Mouse (Mus musculus) hindbrain, embryonic 11.5 days (tissue): ENCODE data around the gene Gm3336. TPM values are rescaled to one million over a fixed set of nuclear protein-coding genes. Genes with fewer than 3 reads are reported as not detected.

Experiments
- ATAC-seq: fragments of 200-750 bp; cut with Nextera tagmentation; 2 replicates; pipeline ENCODE4 v1.8.0; 2017; ENCODE audit warnings: mild to moderate bottlenecking, moderate TSS enrichment, moderate library complexity; ENCODE audit not compliant: low FRiP score
- DNase-seq: peaks from one replicate; pipeline ENCODE4 v3.0.0-alpha.2; 2015; ENCODE audit warnings: low spot score
- H3K27ac ChIP-seq: fragments of 300-500 bp; sonication (generic); 2 replicates; pipeline ENCODE4 v1.5.1; 2014; ENCODE audit warnings: mild to moderate bottlenecking, low read depth, low read length
- H3K27me3 ChIP-seq: fragments of 300-500 bp; sonication (generic); 2 replicates; pipeline ENCODE4 v1.6.1; 2014; ENCODE audit warnings: mild to moderate bottlenecking, low read length, moderate library complexity, mixed read lengths; ENCODE audit not compliant: control insufficient read depth, insufficient read depth
- H3K36me3 ChIP-seq: fragments of 300-500 bp; sonication (generic); 2 replicates; pipeline ENCODE4 v1.6.1; 2014; ENCODE audit warnings: mild to moderate bottlenecking, low read length, moderate library complexity, mixed read lengths; ENCODE audit not compliant: control insufficient read depth, insufficient read depth
- H3K4me1 ChIP-seq: fragments of 300-500 bp; sonication (generic); replicated peaks from 2 replicates; pipeline ENCODE4 v1.6.1; 2014; ENCODE audit warnings: low read length, mixed read lengths; ENCODE audit not compliant: control insufficient read depth, insufficient read depth
- H3K4me2 ChIP-seq: fragments of 300-500 bp; sonication (generic); replicated peaks from 2 replicates; pipeline ENCODE4 v1.6.1; 2014; ENCODE audit warnings: mild to moderate bottlenecking, low read depth, low read length
- H3K4me3 ChIP-seq: fragments of 300-500 bp; sonication (generic); 2 replicates; pipeline ENCODE4 v1.5.1; 2014; ENCODE audit warnings: low read depth, low read length
- H3K9ac ChIP-seq: fragments of 300-500 bp; sonication (generic); 2 replicates; pipeline ENCODE4 v1.6.1; 2014; ENCODE audit warnings: low read depth, low read length
- H3K9me3 ChIP-seq: fragments of 300-500 bp; sonication (generic); 2 replicates; pipeline ENCODE4 v1.6.1; 2016; ENCODE audit warnings: low read length; ENCODE audit not compliant: control insufficient read depth
- WGBS: fragments of 180-500 bp; shearing (Covaris S2); extraction: QIAGEN DNeasy Blood & Tissue Kit; methylation state at CpG from one replicate; pipeline ENCODE4 v1.1.7; 2014; 5-methylcytosine and 5-hydroxymethylcytosine counted together
- polyA plus RNA-seq: library from polyadenylated mRNA; unstranded; fragments of >200 nt; fragmentation: Nextera tagmentation; extraction: Ambion mirVana; gene quantifications from 2 replicates; pipeline ENCODE4 v1.2.1, GENCODE M21; 2014

Gm3336 gene
- polyA plus RNA-seq, 1 experiment from 2014 or later = not detected

GRCm38 (mm10) chr8:70678679-70679078 is 39.7 kb upstream of the Gm3336 start:
- no peak for ATAC-seq
- DNase-seq = no peak
- Histone ChIP-seq H3K9ac (no peak overlapping the region), H3K27ac (no peak overlapping the region), H3K27me3 (no peaks in the 10 kb centered on the region), H3K9me3 (no peaks in the 10 kb centered on the region), H3K4me1 (peaks cover 4% of the 10 kb centered on the region), H3K36me3 (peaks cover 6% of the 10 kb centered on the region; the same call in 1 of the 2 replicates), H3K4me2 (no peak overlapping the region), H3K4me3 (no peak overlapping the region)

DNA sequence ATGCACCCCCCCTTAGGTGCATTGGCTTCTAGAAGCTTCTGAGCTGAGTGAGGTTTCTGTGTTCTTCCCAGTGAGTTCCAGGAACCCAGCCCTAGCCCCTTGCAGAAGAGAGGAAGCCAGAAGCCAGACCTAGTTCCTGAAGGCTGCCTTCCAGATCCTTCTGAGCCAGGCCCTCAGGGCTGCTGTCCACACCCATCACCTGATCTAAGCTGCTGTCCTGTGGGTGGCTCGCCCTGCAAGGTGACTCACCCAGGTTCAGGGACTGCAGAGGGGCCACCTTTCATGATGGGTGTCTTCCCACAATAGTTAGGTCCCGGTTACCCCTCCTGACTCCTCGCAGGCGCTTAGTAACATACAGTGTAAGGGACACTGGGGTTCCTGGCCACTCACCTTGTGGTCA is 38.9 kb upstream of the Gm3336 start:
- Histone ChIP-seq H3K9me3 (no peaks in the 10 kb centered on the region), H3K4me1 (no peaks in the 10 kb centered on the region; the same call in none of the 2 replicates), H3K27ac (no peak overlapping the region), H3K4me2 (no peak overlapping the region), H3K4me3 (no peak overlapping the region), H3K36me3 (peaks cover 6% of the 10 kb centered on the region; the same call in 1 of the 2 replicates), H3K27me3 (no peaks in the 10 kb centered on the region), H3K9ac (no peak overlapping the region)
- WGBS = 94% methylated on average over 4 of the region's 4 CpGs
- DNase-seq = no peak
- no peak for ATAC-seq

DNA sequence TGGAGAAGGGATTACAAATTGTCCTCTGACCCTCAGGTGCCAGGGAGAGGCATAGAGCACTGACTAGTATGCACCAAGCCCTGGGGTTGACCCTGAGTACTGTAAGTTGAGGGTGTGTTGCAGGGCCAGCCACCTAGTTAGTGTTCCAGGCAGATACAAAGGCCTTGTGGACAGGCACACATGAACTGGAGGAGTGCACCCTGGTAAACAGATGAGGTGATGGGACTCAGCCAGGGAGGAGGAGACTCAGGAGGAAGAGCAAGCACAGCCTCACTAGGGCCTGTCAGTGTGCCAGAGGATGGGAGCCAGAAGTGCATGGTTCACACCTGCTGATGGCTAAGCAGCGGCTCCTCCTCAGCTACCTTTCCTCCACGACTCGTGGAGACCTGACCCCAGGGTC is 38.3 kb upstream of the Gm3336 start:
- DNase-seq (no peak), ATAC-seq (no peak)
- no peak overlapping the region for H3K4me3 ChIP-seq
- peaks cover 6% of the 10 kb centered on the region; the same call in 1 of the 2 replicates for H3K36me3 ChIP-seq
- 0 out of 2 replicates have a peak overlapping the region, but pooled peaks have one; percentile 10 for H3K27ac ChIP-seq
- H3K4me2 ChIP-seq = no peak overlapping the region
- H3K27me3 ChIP-seq = no peaks in the 10 kb centered on the region
- WGBS = 89% methylated on average over 3 of the region's 3 CpGs
- H3K4me1 ChIP-seq = no peaks in the 10 kb centered on the region; the same call in 1 of the 2 replicates
- H3K9ac ChIP-seq = no peak overlapping the region
- no peaks in the 10 kb centered on the region for H3K9me3 ChIP-seq

DNA sequence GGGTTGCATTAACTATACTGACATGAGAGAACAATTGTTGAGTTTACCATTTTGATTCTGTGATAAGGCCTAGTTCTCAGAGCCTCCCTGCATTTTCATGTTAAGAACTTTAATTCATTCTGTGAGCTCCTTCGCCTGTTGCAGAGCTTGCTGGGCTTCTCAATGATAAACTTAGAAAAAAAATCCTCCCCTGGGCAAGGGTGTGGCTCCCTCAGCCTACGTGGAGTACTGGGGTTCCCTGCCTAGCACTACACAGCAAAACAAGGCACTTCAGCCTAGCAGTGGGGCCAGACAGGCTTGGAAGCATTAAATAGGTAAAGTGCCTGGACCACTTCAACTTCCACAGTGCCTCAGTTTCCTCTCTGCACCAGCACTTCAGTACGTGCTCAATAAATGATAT is 36.9 kb upstream of the Gm3336 start:
- Histone ChIP-seq H3K27ac (no peak overlapping the region), H3K4me3 (no peak overlapping the region), H3K4me2 (no peak overlapping the region), H3K27me3 (no peaks in the 10 kb centered on the region), H3K9me3 (no peaks in the 10 kb centered on the region), H3K9ac (no peak overlapping the region), H3K4me1 (no peaks in the 10 kb centered on the region; the same call in 1 of the 2 replicates), H3K36me3 (peaks cover 6% of the 10 kb centered on the region; the same call in 1 of the 2 replicates)
- 88% methylated on average over 3 of the region's 3 CpGs for WGBS
- DNase-seq = no peak
- no peak for ATAC-seq

- peak overlapping the region; percentile 24; the same call in 1 of the 2 replicates for H3K9ac ChIP-seq
- H3K4me2 ChIP-seq = no peak overlapping the region; the same call in 1 of the 2 replicates
- H3K36me3 ChIP-seq = peaks cover 6% of the 10 kb centered on the region; the same call in 1 of the 2 replicates
- no peaks in the 10 kb centered on the region for H3K27me3 ChIP-seq
- H3K4me1 ChIP-seq = no peaks in the 10 kb centered on the region; the same call in 1 of the 2 replicates
- H3K4me3 ChIP-seq = no peak overlapping the region
- peak; percentile 42 for DNase-seq
- WGBS = 9% methylated on average over 19 of the region's 19 CpGs
- H3K9me3 ChIP-seq = no peaks in the 10 kb centered on the region
- 0 out of 2 replicates have a peak, but pooled peaks have one; percentile 38 for ATAC-seq
- no peak overlapping the region for H3K27ac ChIP-seq
These were observed 36.1 kb upstream of the Gm3336 start for GRCm38 (mm10) chr8:70682193-70682592.

DNA sequence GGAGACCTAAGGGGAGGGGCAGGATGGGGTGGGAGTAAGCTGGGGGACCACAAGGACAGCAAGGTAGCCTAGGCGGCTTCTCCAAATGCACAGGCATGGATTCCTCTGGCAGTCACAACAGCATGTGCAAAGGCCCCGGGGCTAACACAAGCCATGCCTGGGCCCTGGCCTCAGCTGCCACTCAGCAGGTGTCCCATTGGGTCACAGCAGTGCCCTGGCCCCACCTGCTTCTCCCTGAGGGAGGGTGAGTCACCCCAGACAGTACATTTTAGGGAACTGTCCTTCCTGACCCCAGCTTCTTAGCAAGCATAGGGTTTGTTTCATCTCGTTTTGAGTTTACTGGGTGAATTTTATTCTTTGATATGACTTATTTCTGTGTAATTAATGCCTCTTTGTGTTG is 35.7 kb upstream of the Gm3336 start:
- no peak overlapping the region for H3K4me2 ChIP-seq
- H3K27me3 ChIP-seq = no peaks in the 10 kb centered on the region
- H3K36me3 ChIP-seq = peaks cover 6% of the 10 kb centered on the region; the same call in 1 of the 2 replicates
- no peak overlapping the region for H3K27ac ChIP-seq
- no peaks in the 10 kb centered on the region for H3K9me3 ChIP-seq
- ATAC-seq (0 out of 2 replicates have a peak, but pooled peaks have one; percentile 37), DNase-seq (no peak)
- no peak overlapping the region for H3K4me3 ChIP-seq
- H3K4me1 ChIP-seq = no peaks in the 10 kb centered on the region; the same call in 1 of the 2 replicates
- WGBS = 51% methylated on average over 3 of the region's 3 CpGs
- H3K9ac ChIP-seq = no peak overlapping the region

- DNase-seq (no peak), ATAC-seq (no peak)
- Histone ChIP-seq H3K27ac (no peak overlapping the region), H3K9ac (no peak overlapping the region), H3K4me1 (no peaks in the 10 kb centered on the region; the same call in 1 of the 2 replicates), H3K9me3 (no peaks in the 10 kb centered on the region), H3K27me3 (no peaks in the 10 kb centered on the region), H3K36me3 (no peaks in the 10 kb centered on the region), H3K4me2 (no peak overlapping the region), H3K4me3 (no peak overlapping the region)
- WGBS = 48% methylated on average over 7 of the region's 7 CpGs
These were observed 34.1 kb upstream of the Gm3336 start for GRCm38 (mm10) chr8:70684291-70684690.

- no peak overlapping the region for H3K4me3 ChIP-seq
- H3K9ac ChIP-seq = no peak overlapping the region
- H3K4me2 ChIP-seq = no peak overlapping the region
- no peak overlapping the region for H3K27ac ChIP-seq
- peaks cover 8% of the 10 kb centered on the region; the same call in 1 of the 2 replicates for H3K4me1 ChIP-seq
- DNase-seq = no peak
- no peak for ATAC-seq
- no peaks in the 10 kb centered on the region for H3K36me3 ChIP-seq
- no peaks in the 10 kb centered on the region for H3K27me3 ChIP-seq
- 86% methylated on average over 8 of the region's 8 CpGs for WGBS
- H3K9me3 ChIP-seq = no peaks in the 10 kb centered on the region
These were observed 30.8 kb upstream of the Gm3336 start for GRCm38 (mm10) chr8:70687576-70687975.

GRCm38 (mm10) chr8:70688136-70688535 is 30.2 kb upstream of the Gm3336 start:
- ATAC-seq = no peak
- no peaks in the 10 kb centered on the region for H3K36me3 ChIP-seq
- WGBS = 94% methylated on average over 3 of the region's 3 CpGs
- no peak overlapping the region for H3K9ac ChIP-seq
- H3K27me3 ChIP-seq = no peaks in the 10 kb centered on the region
- no peaks in the 10 kb centered on the region for H3K9me3 ChIP-seq
- no peak for DNase-seq
- H3K27ac ChIP-seq = no peak overlapping the region
- no peak overlapping the region for H3K4me3 ChIP-seq
- peaks cover 8% of the 10 kb centered on the region; the same call in 1 of the 2 replicates for H3K4me1 ChIP-seq
- no peak overlapping the region for H3K4me2 ChIP-seq
